Mouse (Mus musculus) MEL (cell line): ENCODE measurements at regions not wholly inside any gene's neighbourhood (a gene's known extent, or its start where the extent isn't known, plus 50 kb on each side); places are given as distances from the start of the nearest gene placed in this dataset.

Experiments used
- CTCF ChIP-seq, 3 experiments: IDR thresholded peaks in 2 of 3; conservative IDR thresholded peaks in 1 of 3; 2 replicates each; pipeline ENCODE4 v1.5.1; 2011 to 2012; ENCODE audit warnings: low read length in 3 of 3, low read depth in 2 of 3, mild to moderate bottlenecking in 2 of 3, improper control_type of control experiment in 1 of 3, inconsistent platforms in 1 of 3, mixed read lengths in 1 of 3, moderate library complexity in 1 of 3; ENCODE audit not compliant: control insufficient read depth in 1 of 3, insufficient read depth in 1 of 3, poor library complexity in 1 of 3, severe bottlenecking in 1 of 3
- ELF1 ChIP-seq: IDR thresholded peaks from 2 replicates; pipeline ENCODE4 v1.6.1; 2014; ENCODE audit warnings: low read depth, mild to moderate bottlenecking, inconsistent platforms, low read length, improper control_type of control experiment, moderate library complexity
- EP300 ChIP-seq, 2 experiments: IDR thresholded peaks; 2 replicates each; pipeline ENCODE4 v1.6.1; 2011; ENCODE audit warnings: improper control_type of control experiment in 2 of 2, low read length in 2 of 2, low read depth in 1 of 2, mild to moderate bottlenecking in 1 of 2
- KAT2A ChIP-seq: conservative IDR thresholded peaks from 2 replicates; pipeline ENCODE4 v1.6.1; 2012; ENCODE audit warnings: low read depth, low read length, improper control_type of control experiment, inconsistent platforms
- NELFE ChIP-seq: IDR thresholded peaks from 2 replicates; pipeline ENCODE4 v1.6.1; 2011; ENCODE audit warnings: low read depth, low read length, improper control_type of control experiment
- POLR2A ChIP-seq, 2 experiments: IDR thresholded peaks; 2 replicates each; pipeline ENCODE4 v1.6.1; 2011 to 2012; ENCODE audit warnings: low read length in 2 of 2, mild to moderate bottlenecking in 2 of 2, control low read depth in 1 of 2, improper control_type of control experiment in 1 of 2, low read depth in 1 of 2, moderate library complexity in 1 of 2; ENCODE audit not compliant: control insufficient read depth in 1 of 2, insufficient read depth in 1 of 2, poor library complexity in 1 of 2
- RAD21 ChIP-seq: IDR thresholded peaks from 2 replicates; pipeline ENCODE4 v1.6.1; 2011; ENCODE audit warnings: mild to moderate bottlenecking, low read depth, low read length, improper control_type of control experiment
- SIN3A ChIP-seq: IDR thresholded peaks from 2 replicates; pipeline ENCODE4 v1.6.1; 2012; ENCODE audit warnings: low read length, improper control_type of control experiment, inconsistent platforms
- TBP ChIP-seq: IDR thresholded peaks from 2 replicates; pipeline ENCODE4 v1.8.0; 2011; ENCODE audit warnings: low read depth, low read length, improper control_type of control experiment
- UBTF ChIP-seq: IDR thresholded peaks from 2 replicates; pipeline ENCODE4 v1.6.1; 2012; ENCODE audit warnings: low read depth, mild to moderate bottlenecking, inconsistent platforms, low read length, improper control_type of control experiment, moderate library complexity, borderline replicate concordance; ENCODE audit not compliant: insufficient read depth
- USF1 ChIP-seq: IDR thresholded peaks from 2 replicates; pipeline ENCODE4 v1.6.1; 2014; ENCODE audit warnings: low read depth, mild to moderate bottlenecking, inconsistent platforms, low read length, improper control_type of control experiment, moderate library complexity
- USF2 ChIP-seq, 2 experiments: IDR thresholded peaks; 2 replicates each; pipeline ENCODE4 v1.6.1; 2011 to 2012; ENCODE audit warnings: improper control_type of control experiment in 2 of 2, low read length in 2 of 2, borderline replicate concordance in 1 of 2, inconsistent platforms in 1 of 2, low read depth in 1 of 2, mild to moderate bottlenecking in 1 of 2; ENCODE audit not compliant: insufficient read depth in 1 of 2
- ZMIZ1 ChIP-seq: IDR thresholded peaks from 2 replicates; pipeline ENCODE4 v1.6.1; 2012; ENCODE audit warnings: low read depth, mild to moderate bottlenecking, inconsistent platforms, low read length, improper control_type of control experiment, moderate library complexity

GRCm38 (mm10) chr6:118307481-118307880, 110.0 kb upstream of the Ret start:
- TF ChIP-seq POLR2A (IDR thresholded peaks at IDR 0.05; ENCODE audit: control insufficient read depth in 1 of 2, insufficient read depth in 1 of 2, low read depth in 1 of 2, low read length in 2 of 2, poor library complexity in 1 of 2) (no peak), ZMIZ1 (no peak), TBP (no peak), EP300 (IDR thresholded peaks at IDR 0.05; ENCODE audit: low read depth in 1 of 2, low read length in 2 of 2) (no peak), ELF1 (no peak), SIN3A (no peak), CTCF (IDR thresholded peaks at IDR 0.05 in 2 of 3, conservative IDR thresholded peaks at IDR 0.05 in 1 of 3; ENCODE audit: control insufficient read depth in 1 of 3, insufficient read depth in 1 of 3, low read depth in 2 of 3, low read length in 3 of 3, poor library complexity in 1 of 3, severe bottlenecking in 1 of 3) (no peak), NELFE (no peak), USF1 (no peak), USF2 (IDR thresholded peaks at IDR 0.05; ENCODE audit: borderline replicate concordance in 1 of 2, insufficient read depth in 1 of 2, low read depth in 1 of 2, low read length in 2 of 2) (no peak), RAD21 (no peak), KAT2A (no peak), UBTF (no peak)
